8 mouse cellular contexts compared by ENCODE assay signal in the genomic region with DNA sequence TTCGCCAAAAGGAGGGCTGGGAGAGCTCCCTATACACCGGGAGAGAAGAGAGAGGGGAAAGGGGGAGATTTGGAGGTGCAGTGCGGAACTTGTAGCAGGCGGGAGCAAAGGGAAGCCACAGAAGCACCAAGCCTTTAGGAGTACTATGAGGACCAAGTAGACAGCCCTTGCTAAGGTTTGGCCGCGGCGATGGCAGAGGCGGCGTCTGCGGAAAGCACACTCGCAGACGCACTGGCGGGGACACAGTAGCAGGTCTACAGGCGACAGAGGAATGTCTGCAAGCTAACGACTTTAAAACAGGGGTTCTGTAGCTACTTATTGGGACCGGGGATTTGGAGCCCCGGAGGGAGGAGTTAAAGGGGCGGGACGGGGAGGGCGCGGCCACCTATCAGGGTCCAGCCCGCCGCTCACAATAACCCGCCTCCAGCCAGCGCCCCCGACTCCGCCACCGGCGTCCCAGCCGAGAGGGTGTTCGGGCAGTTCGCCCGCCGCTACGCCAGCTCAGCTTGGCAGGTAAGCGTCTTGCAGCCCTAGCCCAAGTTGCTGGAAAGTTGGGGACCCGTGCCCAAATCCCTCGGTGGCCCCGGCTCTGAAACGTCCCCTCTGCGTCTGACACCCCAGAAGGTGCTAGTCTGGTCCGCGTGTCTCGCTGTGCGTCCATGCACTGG. TPM values are rescaled to one million over a fixed set of nuclear protein-coding genes. Genes with fewer than 3 reads are reported as not detected.
A peak's percentile ranks its signal among the peaks of the same experiment; 100 is the strongest.
DNase-seq lines count a peak whose midpoint lies in the region; ATAC-seq lines count a peak whose summit lies in the region.

Bik (plus strand) TSS at position 439 of the 668 bp plus-strand sequence.

- peak within 1 kb of the TSS; percentile 60 for H3K9ac ChIP-seq in forebrain, embryonic 13.5 days
- peak within 1 kb of the TSS; percentile 9; the same call in 1 of the 2 replicates for H3K9ac ChIP-seq in limb, embryonic 11.5 days (ENCODE audit: low read length)
- peak within 1 kb of the TSS; percentile 29; the same call in 1 of the 2 replicates for H3K9ac ChIP-seq in stomach, embryonic 15.5 days

- peak within 1 kb of the TSS; percentile 89 for H3K4me2 ChIP-seq in forebrain, embryonic 13.5 days
- H3K4me2 ChIP-seq in limb, embryonic 11.5 days (ENCODE audit: low read depth, severe bottlenecking) = peak within 1 kb of the TSS; percentile 96
- peak within 1 kb of the TSS; percentile 97 for H3K4me2 ChIP-seq in stomach, embryonic 15.5 days

- H3K4me3 ChIP-seq in forebrain, embryonic 13.5 days = peak within 1 kb of the TSS; percentile 50
- H3K4me3 ChIP-seq in limb, embryonic 11.5 days (ENCODE audit: low read depth, low read length) = peak within 1 kb of the TSS; percentile 50
- H3K4me3 ChIP-seq in midbrain, embryonic 10.5 days = peak within 1 kb of the TSS; percentile 63
- H3K4me3 ChIP-seq in stomach, embryonic 15.5 days (replicated peaks) = peak within 1 kb of the TSS; percentile 54

- peaks cover 15% of the 10 kb centered on the region for H3K4me1 ChIP-seq in forebrain, embryonic 13.5 days
- H3K4me1 ChIP-seq in limb, embryonic 11.5 days (ENCODE audit: control insufficient read depth, insufficient read depth, low read length) = peaks cover 3% of the 10 kb centered on the region; the same call in 1 of the 2 replicates
- peaks cover 54% of the 10 kb centered on the region for H3K4me1 ChIP-seq in midbrain, embryonic 10.5 days
- H3K4me1 ChIP-seq in stomach, embryonic 15.5 days = peaks cover 30% of the 10 kb centered on the region

- H3K36me3 ChIP-seq in forebrain, embryonic 13.5 days (ENCODE audit: poor library complexity, severe bottlenecking) = no peaks in the 10 kb centered on the region
- no peaks in the 10 kb centered on the region for H3K36me3 ChIP-seq in limb, embryonic 11.5 days (ENCODE audit: control insufficient read depth, insufficient read depth, low read length)
- H3K36me3 ChIP-seq in midbrain, embryonic 10.5 days = no peaks in the 10 kb centered on the region
- no peaks in the 10 kb centered on the region for H3K36me3 ChIP-seq in stomach, embryonic 15.5 days

- H3K27ac ChIP-seq in forebrain, embryonic 13.5 days = no peak within 1 kb of the TSS
- no peak within 1 kb of the TSS for H3K27ac ChIP-seq in limb, embryonic 11.5 days (replicated peaks; ENCODE audit: low read depth, low read length)
- H3K27ac ChIP-seq in midbrain, embryonic 10.5 days (replicated peaks) = peak within 1 kb of the TSS; percentile 70
- no peak within 1 kb of the TSS for H3K27ac ChIP-seq in stomach, embryonic 15.5 days

- peaks cover 53% of the 10 kb centered on the region for H3K27me3 ChIP-seq in forebrain, embryonic 13.5 days
- peaks cover 34% of the 10 kb centered on the region for H3K27me3 ChIP-seq in limb, embryonic 11.5 days (ENCODE audit: control insufficient read depth, insufficient read depth, low read length)
- peaks cover 65% of the 10 kb centered on the region for H3K27me3 ChIP-seq in midbrain, embryonic 10.5 days (ENCODE audit: low read depth, poor library complexity, severe bottlenecking)
- H3K27me3 ChIP-seq in stomach, embryonic 15.5 days (replicated peaks) = peaks cover 35% of the 10 kb centered on the region

- ATAC-seq in forebrain, embryonic 13.5 days = peak; percentile 55; the same call in 1 of the 2 replicates
- peak; percentile 56; the same call in 1 of the 2 replicates for ATAC-seq in limb, embryonic 11.5 days (ENCODE audit: insufficient number of reproducible peaks, low FRiP score, low TSS enrichment, low read depth)
- ATAC-seq in stomach, embryonic 15.5 days (ENCODE audit: insufficient read depth, low FRiP score, low read depth) = peak; percentile 58; the same call in 1 of the 2 replicates

- DNase-seq in CD4-positive helper T cell, adult 2 months (ENCODE audit: low read depth, low spot score) = peak; percentile 69
- peak; percentile 41 for DNase-seq in adrenal gland, adult 8-10 months
- DNase-seq in heart, postnatal 4 days = peak; percentile 80
- DNase-seq in limb, embryonic 11.5 days (ENCODE audit: low spot score) = peak; percentile 74
- DNase-seq in midbrain, embryonic 10.5 days (ENCODE audit: low spot score) = peak; percentile 74
- DNase-seq in frontal cortex, postnatal 36 days (ENCODE audit: low spot score in 2 of 2) = no peak

- under 1% methylated on average over 43 of the region's 45 CpGs for WGBS in forebrain, embryonic 13.5 days
- under 1% methylated on average over 45 of the region's 45 CpGs for WGBS in limb, embryonic 11.5 days
- under 1% methylated on average over 45 of the region's 45 CpGs for WGBS in midbrain, embryonic 10.5 days
- under 1% methylated on average over 45 of the region's 45 CpGs for WGBS in stomach, embryonic 15.5 days

- no peaks in the 10 kb centered on the region for H3K9me3 ChIP-seq in forebrain, embryonic 13.5 days (replicated peaks)
- H3K9me3 ChIP-seq in limb, embryonic 11.5 days (ENCODE audit: control insufficient read depth, low read length) = no peaks in the 10 kb centered on the region
- no peaks in the 10 kb centered on the region for H3K9me3 ChIP-seq in midbrain, embryonic 10.5 days (replicated peaks)
- H3K9me3 ChIP-seq in stomach, embryonic 15.5 days = no peaks in the 10 kb centered on the region

RNA-seq across cellular contexts. Expression of gene Bik, which starts in this region (rescaled TPM):
- 1 to 10 TPM; 3.1 to 8.1 (median 5.4) TPM for total RNA-seq in adrenal gland, adult 8-10 months (2022)
- polyA plus RNA-seq in forebrain, embryonic 13.5 days (2015; fragmentation: Nextera tagmentation; extraction: Ambion mirVana) = 1.5 and 1.6 TPM in 2 replicates
- 10 to 100 TPM; 22.8 to 28.0 TPM for total RNA-seq in heart, postnatal 4 days (2021)
- 3.2 and 4.1 TPM in 2 replicates for polyA plus RNA-seq in limb, embryonic 11.5 days (2014; fragmentation: Nextera tagmentation; extraction: Ambion mirVana)
- 2.9 and 3.1 TPM in 2 replicates for polyA plus RNA-seq in midbrain, embryonic 10.5 days (2016; fragmentation: Nextera tagmentation; extraction: Ambion mirVana)
- 5.8 TPM in 2 replicates for polyA plus RNA-seq in stomach, embryonic 15.5 days (2015; fragmentation: Nextera tagmentation; extraction: Ambion mirVana)

Comparison
In these comparisons a context has a peak if more than half of its experiments do, and no peak if none do; other contexts are left out.
1. DNase-seq: peak in CD4-positive helper T cell, adult 2 months (single experiment), adrenal gland, adult 8-10 months (single experiment), heart, postnatal 4 days (single experiment), limb, embryonic 11.5 days (single experiment) and midbrain, embryonic 10.5 days (single experiment); none in frontal cortex, postnatal 36 days (0 of 2).
2. H3K9ac ChIP-seq: peak in every context shown above with its lines; median percentile 60 in forebrain, embryonic 13.5 days; 29 in stomach, embryonic 15.5 days; 9 in limb, embryonic 11.5 days.
3. Peak in every context shown above with its lines, with median percentiles within 50 percentile points of each other: ATAC-seq, H3K4me2 ChIP-seq and H3K4me3 ChIP-seq.